Mouse (Mus musculus): Measurements from ENCODE around the gene Zdhhc18. TPM values are rescaled to one million over a fixed set of nuclear protein-coding genes. Genes with fewer than 3 reads are reported as not detected.
"Not testable (repeated sequence)": the region's sequence is repeated elsewhere in the genome, so short reads cannot be mapped to it uniquely, and the experiment has no call there.

The Zdhhc18 gene
- polyA plus RNA-seq, 1 experiment from 2014 or later: 4.5 TPM

DNA sequence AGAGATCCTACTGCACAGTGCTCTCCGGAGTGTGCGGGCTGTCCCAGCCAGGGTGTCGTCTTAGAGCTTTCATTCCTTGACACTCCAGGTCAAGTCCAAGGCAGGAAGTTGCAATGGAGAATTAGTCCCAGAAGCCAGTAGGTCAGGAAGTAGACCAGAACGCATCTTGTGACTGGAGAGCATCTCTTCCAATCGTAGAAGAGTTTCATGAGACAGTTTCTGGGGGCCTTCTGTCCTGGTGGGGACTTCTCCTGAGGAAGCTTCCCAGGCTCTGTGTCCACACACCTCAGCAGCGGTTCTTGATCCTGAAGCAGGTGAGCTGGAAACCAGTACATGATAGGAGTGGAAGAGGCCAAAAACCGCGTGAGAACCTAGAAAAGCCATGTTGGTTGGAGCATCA is 12.5 kb upstream of the Zdhhc18 start:
- no peak overlapping the region for H3K4me3 ChIP-seq
- no peak overlapping the region for H3K27ac ChIP-seq
- H3K9ac ChIP-seq: no peak overlapping the region
- H3K4me1 ChIP-seq: peaks cover 33% of the 10 kb centered on the region
- WGBS: 89% methylated on average over 8 of the region's 8 CpGs
- no peak overlapping the region for H3K4me2 ChIP-seq (replicated peaks)
- H3K27me3 ChIP-seq: no peaks in the 10 kb centered on the region
- no peaks in the 10 kb centered on the region for H3K9me3 ChIP-seq
- ATAC-seq (ENCODE audit: insufficient number of reproducible peaks, insufficient read depth, low FRiP score, low TSS enrichment): no peak
- H3K36me3 ChIP-seq: peaks cover 25% of the 10 kb centered on the region

DNA sequence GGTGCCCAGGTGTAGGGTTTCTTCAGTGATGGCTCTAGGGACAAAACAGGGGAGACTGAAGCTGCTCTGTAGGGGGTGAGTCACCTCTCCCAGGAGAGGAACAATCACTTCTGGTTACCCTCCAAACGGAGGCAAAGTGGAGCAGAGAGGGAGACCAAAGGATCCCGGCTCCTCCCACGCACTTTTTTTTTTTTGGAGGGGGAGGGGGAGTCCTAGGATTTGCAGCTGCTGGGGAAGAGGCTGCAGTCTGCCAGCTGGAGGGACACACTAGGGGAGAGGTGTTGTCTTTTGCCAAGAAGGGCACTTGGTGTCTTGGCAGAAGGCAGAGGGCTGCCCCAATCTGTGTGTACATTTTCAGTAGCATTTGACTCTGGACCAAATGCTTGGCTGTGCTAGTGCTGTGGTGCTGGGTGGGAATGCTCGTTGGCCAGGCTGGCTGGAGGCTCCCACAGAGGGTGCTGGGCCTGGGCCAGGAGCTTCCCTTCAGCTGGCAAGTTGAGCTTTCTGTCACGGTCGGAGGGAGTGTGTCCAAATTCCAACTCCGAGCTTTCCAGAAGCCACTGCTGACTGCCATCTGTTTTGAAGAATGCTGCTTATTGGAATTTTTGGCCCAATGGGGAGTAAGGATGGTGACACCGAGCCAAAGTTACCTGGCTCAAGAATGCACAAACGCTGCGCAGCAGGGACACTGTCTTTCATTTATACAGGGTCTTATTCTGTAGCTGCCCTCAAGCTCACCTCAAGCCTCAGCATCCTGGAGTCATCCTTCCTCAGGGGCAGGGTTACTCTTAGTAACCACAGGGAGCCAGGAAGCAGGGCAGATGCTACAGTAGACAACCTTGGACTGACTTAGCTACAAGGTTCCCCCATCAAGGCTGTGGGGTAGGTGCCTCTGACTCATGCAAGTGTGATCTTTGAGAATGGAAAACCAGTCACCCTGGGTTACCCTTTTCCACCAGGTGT is 10.5 kb upstream of the Zdhhc18 start:
- H3K27ac ChIP-seq: peak overlapping the region; percentile 91
- ATAC-seq (ENCODE audit: insufficient number of reproducible peaks, insufficient read depth, low FRiP score, low TSS enrichment): 0 out of 2 replicates have a peak, but pooled peaks have one; percentile 48
- peak overlapping the region; percentile 40 for H3K9ac ChIP-seq
- H3K9me3 ChIP-seq: no peaks in the 10 kb centered on the region
- H3K4me1 ChIP-seq: peaks cover 28% of the 10 kb centered on the region
- H3K4me2 ChIP-seq (replicated peaks): peak overlapping the region; percentile 49
- H3K27me3 ChIP-seq: no peaks in the 10 kb centered on the region
- peaks cover 21% of the 10 kb centered on the region for H3K36me3 ChIP-seq
- H3K4me3 ChIP-seq: peak overlapping the region; percentile 26
- 11% methylated on average over 10 of the region's 10 CpGs for WGBS

GRCm38 (mm10) chr4:133659497-133660192 is 9.7 kb upstream of the Zdhhc18 start:
- no peaks in the 10 kb centered on the region for H3K9me3 ChIP-seq
- H3K27ac ChIP-seq: peak overlapping the region; percentile 91
- peaks cover 28% of the 10 kb centered on the region for H3K4me1 ChIP-seq
- peak overlapping the region; percentile 49 for H3K4me2 ChIP-seq (replicated peaks)
- peak overlapping the region; percentile 26 for H3K4me3 ChIP-seq
- H3K9ac ChIP-seq: peak overlapping the region; percentile 40
- 6% methylated on average over 15 of the region's 15 CpGs for WGBS
- H3K27me3 ChIP-seq: no peaks in the 10 kb centered on the region
- peaks cover 14% of the 10 kb centered on the region for H3K36me3 ChIP-seq
- 0 out of 2 replicates have a peak, but pooled peaks have one; percentile 16 for ATAC-seq (ENCODE audit: insufficient number of reproducible peaks, insufficient read depth, low FRiP score, low TSS enrichment)

DNA sequence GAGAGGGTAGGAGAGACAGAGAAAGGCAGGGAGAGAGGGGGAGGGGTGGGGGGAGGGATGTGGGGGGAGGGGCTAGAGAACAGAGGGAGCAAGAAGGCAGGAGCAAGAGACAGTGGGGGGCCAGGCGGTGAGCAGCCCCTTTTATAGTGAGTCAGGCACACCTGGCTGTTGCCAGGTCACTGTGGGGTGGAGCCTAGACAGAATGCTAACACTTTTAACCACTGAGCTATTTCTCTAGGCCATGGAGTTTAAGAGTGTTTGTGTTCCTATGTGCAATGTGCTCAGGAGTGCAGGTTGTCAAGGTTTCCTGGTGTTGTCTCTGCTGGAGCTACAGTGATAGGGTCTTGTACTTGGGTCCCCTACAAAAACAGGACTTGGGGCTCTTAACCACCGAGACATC is 8.8 kb upstream of the Zdhhc18 start:
- H3K4me3 ChIP-seq: no peak overlapping the region
- 34% methylated on average over 2 of the region's 2 CpGs for WGBS
- H3K4me2 ChIP-seq (replicated peaks): no peak overlapping the region

DNA sequence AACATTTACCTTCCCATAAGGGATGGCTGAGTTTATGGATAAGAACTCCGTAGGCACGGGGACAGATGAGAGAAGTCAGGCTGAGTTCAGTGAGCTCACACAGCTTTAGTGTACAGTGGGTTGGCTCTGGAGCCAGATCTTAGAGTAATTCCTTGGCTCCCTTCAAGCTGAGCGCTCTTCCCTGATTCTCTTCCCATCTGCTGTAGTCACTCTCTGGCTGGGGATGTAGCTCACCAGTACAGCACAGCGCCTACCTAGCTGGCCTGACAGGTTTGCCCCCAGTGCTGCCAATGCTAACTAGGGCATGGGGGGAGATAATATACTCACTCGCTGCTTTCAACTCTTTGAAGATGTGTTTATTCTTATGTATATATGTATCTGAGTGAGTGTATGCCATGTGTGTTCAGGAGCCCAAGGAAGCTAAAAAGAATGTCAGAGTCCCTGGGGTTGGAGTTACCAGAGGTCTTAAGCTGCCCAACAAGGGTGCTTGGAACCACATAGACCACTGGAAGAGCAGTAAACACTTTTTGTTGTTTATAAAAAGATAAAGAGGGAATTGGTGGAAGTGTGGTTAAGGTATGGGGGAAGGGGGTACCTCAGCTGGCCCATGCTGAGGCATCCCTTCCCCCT is 8.0 kb upstream of the Zdhhc18 start:
- H3K9ac ChIP-seq: no peak overlapping the region
- WGBS: 42% methylated on average over 5 of the region's 5 CpGs
- no peak overlapping the region for H3K27ac ChIP-seq

More for the DNA sequence above, 8.8 kb upstream of the Zdhhc18 start:
- H3K27ac ChIP-seq: peak overlapping the region; percentile 91; the same call in 1 of the 2 replicates
- H3K9me3 ChIP-seq: no peaks in the 10 kb centered on the region
- H3K9ac ChIP-seq: no peak overlapping the region
- H3K4me1 ChIP-seq: peaks cover 28% of the 10 kb centered on the region
- ATAC-seq (ENCODE audit: insufficient number of reproducible peaks, insufficient read depth, low FRiP score, low TSS enrichment): no peak
- H3K27me3 ChIP-seq: no peaks in the 10 kb centered on the region
- peaks cover 9% of the 10 kb centered on the region for H3K36me3 ChIP-seq

DNA sequence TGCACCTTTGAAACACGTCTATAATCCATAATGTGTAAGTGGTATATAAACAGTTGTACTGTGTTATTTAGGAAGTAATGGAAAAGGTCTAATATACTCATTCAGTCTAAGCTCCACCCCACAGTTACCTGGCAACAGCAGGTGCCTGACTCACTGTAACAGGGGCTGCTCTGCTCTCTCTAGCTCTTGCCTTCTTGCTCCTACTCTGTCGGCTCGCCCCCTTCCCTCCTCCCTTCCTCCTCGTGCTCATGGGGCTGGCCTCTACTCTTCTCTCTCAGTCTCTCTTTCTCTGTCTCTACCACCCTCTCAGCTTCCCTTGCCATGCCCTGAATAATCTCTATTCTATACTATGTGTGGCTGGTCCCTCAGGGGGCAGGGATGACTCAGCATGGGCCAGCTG is 7.0 kb upstream of the Zdhhc18 start:
- 9% methylated on average over 4 of the region's 4 CpGs for WGBS
- Histone ChIP-seq H3K4me2 (replicated peaks) (no peak overlapping the region), H3K4me3 (no peak overlapping the region), H3K9me3 (no peaks in the 10 kb centered on the region), H3K36me3 (peaks cover 2% of the 10 kb centered on the region; the same call in 1 of the 2 replicates), H3K27ac (no peak overlapping the region), H3K4me1 (peaks cover 28% of the 10 kb centered on the region), H3K27me3 (no peaks in the 10 kb centered on the region), H3K9ac (no peak overlapping the region)
- no peak for ATAC-seq (ENCODE audit: insufficient number of reproducible peaks, insufficient read depth, low FRiP score, low TSS enrichment)

More for the DNA sequence above, 8.0 kb upstream of the Zdhhc18 start:
- Histone ChIP-seq H3K9me3 (no peaks in the 10 kb centered on the region), H3K4me2 (replicated peaks) (no peak overlapping the region), H3K36me3 (peaks cover 9% of the 10 kb centered on the region), H3K4me1 (peaks cover 28% of the 10 kb centered on the region), H3K27me3 (no peaks in the 10 kb centered on the region), H3K4me3 (no peak overlapping the region)
- ATAC-seq (ENCODE audit: insufficient number of reproducible peaks, insufficient read depth, low FRiP score, low TSS enrichment): no peak

DNA sequence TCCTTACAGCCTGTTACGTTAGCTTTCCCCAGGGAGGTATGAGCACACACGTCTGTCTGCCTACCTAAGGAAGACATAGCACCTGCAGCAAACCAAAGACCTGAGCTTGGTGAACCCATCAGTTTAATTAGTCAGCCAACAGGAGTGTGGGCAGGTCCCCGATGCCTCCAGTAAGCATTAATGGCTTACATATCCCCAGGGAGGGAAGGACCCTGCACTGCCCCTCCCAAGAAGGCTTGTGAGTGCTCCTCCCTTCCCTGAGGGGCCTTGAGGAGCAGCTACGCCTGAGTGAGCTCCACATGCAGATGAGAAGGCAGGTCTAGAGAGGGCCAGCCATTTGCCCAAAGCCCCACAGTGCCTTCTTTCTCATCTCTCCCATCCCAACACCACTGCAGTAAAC is 6.3 kb upstream of the Zdhhc18 start:
- Histone ChIP-seq H3K36me3 (no peaks in the 10 kb centered on the region), H3K9ac (no peak overlapping the region), H3K9me3 (no peaks in the 10 kb centered on the region), H3K27me3 (no peaks in the 10 kb centered on the region), H3K4me1 (peaks cover 28% of the 10 kb centered on the region), H3K27ac (no peak overlapping the region), H3K4me3 (no peak overlapping the region), H3K4me2 (replicated peaks) (no peak overlapping the region)
- WGBS: 49% methylated on average over 4 of the region's 4 CpGs
- ATAC-seq (ENCODE audit: insufficient number of reproducible peaks, insufficient read depth, low FRiP score, low TSS enrichment): no peak

DNA sequence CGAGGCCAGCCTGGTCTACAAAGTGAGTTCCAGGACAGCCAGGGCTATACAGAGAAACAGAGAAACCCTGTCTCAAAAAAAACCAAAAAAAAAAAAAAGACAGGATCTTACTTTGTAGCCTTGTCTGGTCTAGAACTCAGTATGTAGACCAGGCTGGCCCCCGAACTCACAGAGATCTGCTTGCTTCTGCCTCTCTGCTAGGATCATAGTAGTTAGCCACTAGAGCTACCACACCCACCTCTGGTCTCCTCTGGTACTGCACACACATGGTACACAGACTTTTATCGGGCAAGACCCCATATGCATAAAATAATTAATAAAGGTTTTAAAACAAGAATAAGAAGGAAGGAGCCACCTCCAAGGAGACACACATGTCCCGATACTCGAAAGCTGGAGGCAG is 4.1 kb upstream of the Zdhhc18 start:
- WGBS: 97% methylated on average over 5 of the region's 5 CpGs
- ATAC-seq (ENCODE audit: insufficient number of reproducible peaks, insufficient read depth, low FRiP score, low TSS enrichment); H3K27ac ChIP-seq; H3K4me1 ChIP-seq; H3K36me3 ChIP-seq; H3K4me2 ChIP-seq (replicated peaks); H3K27me3 ChIP-seq; H3K9ac ChIP-seq; H3K9me3 ChIP-seq; H3K4me3 ChIP-seq: not testable (repeated sequence)

DNA sequence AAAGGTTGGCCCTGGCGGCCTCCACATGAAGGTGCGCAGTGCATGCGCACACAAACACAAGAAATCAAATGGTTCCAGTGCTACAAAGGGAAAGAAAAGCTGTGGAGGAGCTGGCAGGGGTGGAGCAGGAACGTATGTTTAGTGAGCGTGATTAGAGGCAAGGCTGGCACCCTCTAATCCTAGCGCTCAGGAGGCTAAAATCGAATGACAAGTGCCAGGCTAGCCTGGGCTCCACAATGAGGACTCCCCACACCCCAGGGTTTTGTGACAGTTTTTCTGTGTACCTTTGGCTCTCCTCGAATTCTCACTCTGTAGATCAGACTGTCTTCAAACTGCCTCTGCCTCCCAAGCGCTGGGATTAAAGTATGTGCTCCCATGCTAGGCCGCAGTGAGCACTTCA is 2.8 kb upstream of the Zdhhc18 start:
- no peak for ATAC-seq (ENCODE audit: insufficient number of reproducible peaks, insufficient read depth, low FRiP score, low TSS enrichment)
- H3K4me3 ChIP-seq: no peak overlapping the region
- H3K9me3 ChIP-seq: no peaks in the 10 kb centered on the region
- 79% methylated on average over 10 of the region's 10 CpGs for WGBS
- H3K9ac ChIP-seq: no peak overlapping the region
- H3K4me1 ChIP-seq: no peaks in the 10 kb centered on the region; the same call in 1 of the 2 replicates
- H3K27ac ChIP-seq: no peak overlapping the region
- no peak overlapping the region for H3K4me2 ChIP-seq (replicated peaks)
- no peaks in the 10 kb centered on the region for H3K36me3 ChIP-seq
- H3K27me3 ChIP-seq: no peaks in the 10 kb centered on the region

DNA sequence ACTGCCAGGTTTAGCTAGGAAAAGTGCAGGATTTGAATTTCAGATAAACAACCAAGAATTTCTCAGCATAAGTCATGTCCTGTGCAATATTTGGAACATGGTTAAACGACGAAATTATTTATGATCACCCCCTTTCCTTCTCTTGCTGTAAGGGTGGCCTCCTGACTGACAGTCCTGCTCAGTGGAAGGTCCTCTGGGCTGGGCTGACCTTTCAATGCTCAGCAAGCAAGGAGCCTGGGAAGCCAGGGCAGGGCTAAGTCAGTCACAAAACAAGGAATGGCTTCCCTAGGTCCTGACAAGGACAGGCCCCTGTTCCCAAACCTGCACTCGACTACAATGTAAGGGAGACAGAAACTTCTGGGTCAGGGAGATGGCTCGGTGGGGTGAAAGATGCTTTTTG is 2.0 kb upstream of the Zdhhc18 start:
- H3K36me3 ChIP-seq: no peaks in the 10 kb centered on the region
- WGBS: 66% methylated on average over 4 of the region's 4 CpGs
- H3K9ac ChIP-seq: no peak overlapping the region
- H3K27ac ChIP-seq: no peak overlapping the region
- no peak overlapping the region for H3K4me3 ChIP-seq
- no peak for ATAC-seq (ENCODE audit: insufficient number of reproducible peaks, insufficient read depth, low FRiP score, low TSS enrichment)
- H3K4me1 ChIP-seq: no peaks in the 10 kb centered on the region; the same call in 1 of the 2 replicates
- no peaks in the 10 kb centered on the region for H3K27me3 ChIP-seq
- no peaks in the 10 kb centered on the region for H3K9me3 ChIP-seq
- H3K4me2 ChIP-seq (replicated peaks): no peak overlapping the region

DNA sequence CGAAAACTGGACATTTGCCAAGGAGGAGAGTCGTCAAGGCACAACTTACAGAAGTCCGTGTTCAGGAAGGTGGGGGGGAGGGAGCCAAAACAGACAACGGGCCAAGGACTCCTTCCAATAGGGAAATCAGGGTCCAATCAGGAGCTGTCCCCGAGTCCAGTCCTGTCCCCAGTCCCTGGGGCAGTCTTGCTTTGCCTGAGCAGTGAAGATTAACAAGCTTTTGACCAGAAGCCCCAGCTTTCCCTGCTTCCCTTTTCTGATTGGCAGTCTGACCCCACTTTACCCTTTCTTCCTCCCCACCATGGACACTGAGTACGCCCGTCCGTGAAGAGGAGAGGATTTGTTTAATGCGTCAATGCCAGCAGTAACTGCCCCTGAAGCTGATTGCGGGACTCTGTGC is 1.5 kb upstream of the Zdhhc18 start:
- no peak for ATAC-seq (ENCODE audit: insufficient number of reproducible peaks, insufficient read depth, low FRiP score, low TSS enrichment)
- no peaks in the 10 kb centered on the region for H3K9me3 ChIP-seq
- no peak overlapping the region for H3K9ac ChIP-seq
- 49% methylated on average over 10 of the region's 10 CpGs for WGBS
- no peak overlapping the region for H3K27ac ChIP-seq
- no peak overlapping the region for H3K4me3 ChIP-seq
- no peak overlapping the region for H3K4me2 ChIP-seq (replicated peaks)
- no peaks in the 10 kb centered on the region for H3K36me3 ChIP-seq
- no peaks in the 10 kb centered on the region; the same call in 1 of the 2 replicates for H3K4me1 ChIP-seq
- H3K27me3 ChIP-seq: no peaks in the 10 kb centered on the region
